Mouse (Mus musculus) forebrain, embryonic 15.5 days (tissue): ENCODE results near the gene Tmcc1. TPM values are rescaled to one million over a fixed set of nuclear protein-coding genes. Genes with fewer than 3 reads are reported as not detected.

Experiments used
- ATAC-seq: fragments of 200-750 bp; cut with Nextera tagmentation; replicated peaks from 2 replicates; pipeline ENCODE4 v1.8.0; 2017; ENCODE audit warnings: mild to moderate bottlenecking, moderate TSS enrichment, moderate library complexity
- H3K27ac ChIP-seq: fragments of 300-500 bp; sonication (generic); replicated peaks from 2 replicates; pipeline ENCODE4 v1.5.1; 2015; ENCODE audit warnings: mild to moderate bottlenecking, inconsistent platforms
- H3K27me3 ChIP-seq: fragments of 300-500 bp; sonication (generic); 2 replicates; pipeline ENCODE4 v1.6.1; 2015; ENCODE audit warnings: inconsistent platforms
- H3K36me3 ChIP-seq: fragments of 300-500 bp; sonication (generic); 2 replicates; pipeline ENCODE4 v1.6.1; 2015; ENCODE audit warnings: mild to moderate bottlenecking, inconsistent platforms
- H3K4me1 ChIP-seq: fragments of 300-500 bp; sonication (generic); 2 replicates; pipeline ENCODE4 v1.6.1; 2015; ENCODE audit warnings: inconsistent platforms
- H3K4me2 ChIP-seq: fragments of 300-500 bp; sonication (generic); replicated peaks from 2 replicates; pipeline ENCODE4 v1.6.1; 2015; ENCODE audit warnings: mild to moderate bottlenecking, inconsistent platforms
- H3K4me3 ChIP-seq: fragments of 300-500 bp; sonication (generic); 2 replicates; pipeline ENCODE4 v1.5.1; 2015; ENCODE audit warnings: mild to moderate bottlenecking, inconsistent platforms
- H3K9ac ChIP-seq: fragments of 300-500 bp; sonication (generic); replicated peaks from 2 replicates; pipeline ENCODE4 v1.6.1; 2015; ENCODE audit warnings: mild to moderate bottlenecking, inconsistent platforms
- H3K9me3 ChIP-seq: fragments of 300-500 bp; sonication (generic); 2 replicates; pipeline ENCODE4 v1.6.1; 2016; ENCODE audit warnings: inconsistent platforms
- WGBS: fragments of 180-500 bp; shearing (Covaris S2); methylation state at CpG from one replicate; pipeline ENCODE4 v1.1.7; 2015; ENCODE audit warnings: mixed read lengths; 5-methylcytosine and 5-hydroxymethylcytosine counted together
- polyA plus RNA-seq: library from polyadenylated mRNA; unstranded; fragments of >200 nt; fragmentation: Nextera tagmentation; extraction: Ambion mirVana; gene quantifications from 2 replicates; pipeline ENCODE4 v1.2.1, GENCODE M21; 2015

The Tmcc1 gene
- polyA plus RNA-seq, 1 experiment from 2014 or later, result 36.5 TPM

DNA sequence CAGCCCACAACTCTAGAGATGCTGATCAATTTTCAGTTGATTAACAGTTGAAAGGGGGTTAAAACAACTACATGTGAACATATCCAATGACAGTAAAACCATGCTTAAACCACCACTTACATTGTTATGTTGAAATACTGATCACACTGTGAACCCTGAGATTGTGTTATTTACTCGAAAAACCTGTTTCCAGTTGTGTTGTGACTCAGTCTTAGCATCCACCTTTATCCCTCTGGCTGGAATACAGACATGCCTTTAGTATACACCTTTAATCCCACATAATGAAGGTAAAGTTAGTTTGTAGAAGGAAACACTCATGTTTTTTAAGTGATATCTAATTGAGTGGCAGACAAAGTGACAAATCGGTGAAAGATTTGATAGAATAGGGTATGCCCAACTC lies 156.7 kb downstream of the Tmcc1 start:
- H3K4me1 ChIP-seq, result peaks cover 17% of the 10 kb centered on the region; the same call in 1 of the 2 replicates
- no peaks in the 10 kb centered on the region for H3K36me3 ChIP-seq
- H3K27me3 ChIP-seq, result no peaks in the 10 kb centered on the region
- no peak overlapping the region for H3K4me2 ChIP-seq
- H3K9me3 ChIP-seq, result no peaks in the 10 kb centered on the region
- ATAC-seq, result no peak
- H3K27ac ChIP-seq, result no peak overlapping the region
- H3K4me3 ChIP-seq, result no peak overlapping the region
- H3K9ac ChIP-seq, result no peak overlapping the region
- 93% methylated on average over 2 of the region's 2 CpGs for WGBS

DNA sequence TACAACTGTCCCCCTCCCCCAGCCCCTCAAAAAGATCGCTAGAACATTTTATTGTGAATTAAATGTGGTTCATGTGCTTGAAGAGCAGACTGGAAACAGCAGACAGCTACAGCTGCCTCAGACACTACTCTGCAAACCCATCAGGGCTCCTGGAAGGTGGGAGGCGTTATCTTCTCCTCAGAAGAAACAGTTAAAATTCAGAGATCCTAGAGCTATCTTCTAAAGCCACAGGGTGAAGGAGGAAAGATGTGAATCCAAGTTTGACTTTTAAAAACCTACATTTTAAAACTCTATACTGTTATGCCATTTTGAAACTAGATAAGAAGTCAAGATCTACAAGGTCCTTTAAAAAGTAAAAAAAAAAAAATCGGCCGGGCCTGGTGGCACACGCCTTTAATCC lies 162.2 kb downstream of the Tmcc1 start:
- Histone ChIP-seq H3K9ac (no peak overlapping the region), H3K4me2 (no peak overlapping the region), H3K4me3 (no peak overlapping the region), H3K27ac (no peak overlapping the region), H3K27me3 (no peaks in the 10 kb centered on the region), H3K4me1 (no peaks in the 10 kb centered on the region), H3K36me3 (no peaks in the 10 kb centered on the region), H3K9me3 (no peaks in the 10 kb centered on the region)
- ATAC-seq, result no peak
- WGBS, result 94% methylated on average over 5 of the region's 5 CpGs

DNA sequence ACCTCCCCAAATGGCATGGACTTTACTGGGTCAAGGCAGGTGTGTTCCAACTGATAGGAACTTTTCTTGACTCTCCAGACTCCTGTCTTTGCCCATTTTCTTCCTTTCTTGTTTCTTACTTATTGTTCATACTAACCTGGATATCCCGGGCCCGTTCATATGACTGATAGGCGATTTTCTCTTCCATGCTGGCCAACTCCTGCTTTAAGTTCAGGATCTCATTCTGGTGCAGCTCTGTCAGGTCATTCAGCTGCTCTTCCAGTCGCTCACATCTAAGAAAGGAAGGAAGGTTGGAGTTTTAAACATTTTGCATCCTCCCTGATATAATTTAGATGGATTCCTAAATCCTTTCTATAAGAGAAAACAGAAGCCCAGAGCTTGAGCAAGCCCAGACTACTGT lies 168.6 kb downstream of the Tmcc1 start:
- H3K9ac ChIP-seq, result no peak overlapping the region
- no peak for ATAC-seq
- no peaks in the 10 kb centered on the region for H3K27me3 ChIP-seq
- H3K4me3 ChIP-seq, result no peak overlapping the region
- no peak overlapping the region for H3K27ac ChIP-seq
- H3K4me2 ChIP-seq, result no peak overlapping the region
- H3K9me3 ChIP-seq, result peaks cover 8% of the 10 kb centered on the region
- peaks cover 34% of the 10 kb centered on the region for H3K36me3 ChIP-seq
- no peaks in the 10 kb centered on the region for H3K4me1 ChIP-seq
- 94% methylated on average over 4 of the region's 4 CpGs for WGBS

DNA sequence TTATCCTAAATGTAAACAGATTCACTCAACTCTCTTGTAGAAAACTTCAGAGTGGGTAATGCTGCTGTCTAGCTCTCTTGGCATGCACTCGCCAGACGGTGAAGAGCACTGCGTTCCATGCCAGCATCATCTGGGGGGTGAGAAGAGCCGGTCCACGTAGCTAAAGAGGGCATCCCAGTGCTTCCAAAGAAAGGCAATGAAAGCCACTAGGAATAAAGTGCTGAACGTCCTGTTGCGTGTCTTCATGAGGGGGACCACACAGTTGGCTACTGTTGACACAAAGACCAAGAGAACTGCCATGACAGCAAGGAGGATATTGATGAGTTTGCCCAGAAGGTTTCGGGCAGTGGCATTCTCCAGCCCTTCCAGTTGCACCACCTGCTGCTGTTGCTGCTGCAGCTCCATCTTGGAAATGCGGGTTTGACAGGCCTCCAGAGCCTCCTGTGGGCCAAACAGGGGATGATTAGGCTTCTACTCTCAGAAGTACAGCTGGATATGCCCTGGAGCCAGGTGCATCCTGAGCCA lies 171.3 kb downstream of the Tmcc1 start:
- Histone ChIP-seq H3K27ac (no peak overlapping the region), H3K36me3 (peaks cover 34% of the 10 kb centered on the region), H3K9ac (no peak overlapping the region), H3K4me2 (no peak overlapping the region), H3K9me3 (peaks cover 8% of the 10 kb centered on the region), H3K4me3 (no peak overlapping the region), H3K4me1 (no peaks in the 10 kb centered on the region), H3K27me3 (no peaks in the 10 kb centered on the region)
- ATAC-seq, result no peak
- 85% methylated on average over 9 of the region's 9 CpGs for WGBS

DNA sequence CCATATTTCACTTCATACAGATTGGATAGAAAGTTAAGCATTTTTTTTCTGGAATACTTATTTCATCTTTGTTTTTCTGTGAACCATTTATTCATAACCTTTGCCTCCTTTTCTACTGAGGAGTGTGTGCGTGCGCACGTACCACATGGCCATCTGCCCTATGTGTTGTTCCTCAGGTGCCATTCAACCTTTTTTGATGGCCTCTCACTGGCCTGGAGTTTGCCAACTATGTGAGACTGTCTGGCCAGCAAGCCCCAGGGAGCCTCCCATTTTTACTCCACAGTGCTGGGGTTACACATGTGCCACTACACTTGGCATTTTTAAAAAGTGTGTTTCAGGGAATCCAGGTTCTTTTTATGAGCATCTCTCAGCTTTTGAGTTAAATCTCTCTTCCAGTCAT lies 177.4 kb downstream of the Tmcc1 start:
- Histone ChIP-seq H3K4me3 (no peak overlapping the region), H3K27ac (no peak overlapping the region), H3K9me3 (no peaks in the 10 kb centered on the region), H3K27me3 (no peaks in the 10 kb centered on the region), H3K4me2 (no peak overlapping the region), H3K4me1 (no peaks in the 10 kb centered on the region), H3K9ac (no peak overlapping the region), H3K36me3 (peaks cover 9% of the 10 kb centered on the region; the same call in 1 of the 2 replicates)
- 90% methylated on average over 3 of the region's 3 CpGs for WGBS
- ATAC-seq, result no peak

DNA sequence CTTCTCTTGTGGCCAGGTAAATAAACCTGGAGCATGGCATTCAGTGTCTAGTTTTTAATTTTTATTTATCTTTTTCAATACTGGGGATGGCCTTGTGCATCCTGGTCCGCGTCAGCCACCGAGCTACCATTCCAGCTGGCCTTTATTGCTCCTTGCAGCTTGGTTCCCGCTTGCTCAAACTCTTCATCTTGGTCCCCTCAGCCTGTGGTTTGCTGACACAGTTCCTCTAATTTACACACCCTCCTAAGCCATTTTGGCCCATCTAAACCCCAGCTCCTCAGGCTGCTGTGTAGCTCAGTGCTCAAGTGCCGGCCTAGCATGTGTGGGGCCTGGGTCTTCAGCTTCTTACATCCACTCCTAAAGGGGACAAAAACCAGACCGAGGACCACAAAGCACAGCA lies 179.2 kb downstream of the Tmcc1 start:
- Histone ChIP-seq H3K9me3 (no peaks in the 10 kb centered on the region), H3K4me1 (no peaks in the 10 kb centered on the region), H3K4me3 (no peak overlapping the region), H3K9ac (no peak overlapping the region), H3K4me2 (no peak overlapping the region), H3K27ac (no peak overlapping the region), H3K27me3 (no peaks in the 10 kb centered on the region), H3K36me3 (no peaks in the 10 kb centered on the region)
- no peak for ATAC-seq
- WGBS, result 91% methylated on average over 6 of the region's 6 CpGs

DNA sequence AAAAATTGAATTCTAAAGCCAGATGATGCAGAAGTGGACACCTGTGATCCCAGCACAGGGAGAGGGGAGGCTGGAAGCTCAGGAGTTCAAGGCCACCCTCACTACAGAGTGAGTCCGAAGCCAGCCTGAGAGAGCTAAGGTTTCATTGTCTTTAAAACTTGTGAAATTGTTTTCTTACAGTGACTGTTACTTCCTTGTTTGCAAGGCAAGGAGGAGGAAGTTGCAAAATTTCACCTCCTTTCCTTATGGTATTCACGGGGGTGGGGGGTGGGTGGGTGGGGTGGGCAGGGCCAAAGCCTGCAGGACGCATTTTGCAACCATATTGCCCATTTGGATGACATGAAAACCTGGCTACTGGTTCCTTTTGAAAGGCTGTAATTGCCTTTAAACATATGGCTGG lies 179.6 kb downstream of the Tmcc1 start:
- H3K27me3 ChIP-seq, result no peaks in the 10 kb centered on the region

DNA sequence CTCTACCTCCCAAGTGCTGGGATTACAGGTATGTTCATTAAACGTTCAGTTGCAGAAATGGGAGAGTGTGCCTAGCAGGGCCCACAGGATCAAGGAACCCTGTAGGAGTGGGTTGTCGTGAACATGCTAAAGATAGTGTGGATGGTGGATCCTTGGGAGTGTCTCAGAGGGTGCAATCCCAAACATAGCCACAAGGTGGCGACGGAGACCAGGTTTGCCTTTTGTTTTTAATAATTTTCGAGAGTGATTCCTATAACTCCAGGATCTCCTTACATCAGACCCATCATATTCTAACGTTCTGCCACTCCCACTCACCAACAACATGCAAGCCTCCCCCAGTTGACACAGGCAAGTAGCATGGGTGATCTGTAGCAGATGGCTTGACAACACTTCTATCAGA lies 182.7 kb downstream of the Tmcc1 start:
- Histone ChIP-seq H3K4me1 (no peaks in the 10 kb centered on the region), H3K4me2 (no peak overlapping the region), H3K9me3 (no peaks in the 10 kb centered on the region), H3K27ac (no peak overlapping the region), H3K4me3 (no peak overlapping the region), H3K36me3 (no peaks in the 10 kb centered on the region), H3K27me3 (no peaks in the 10 kb centered on the region), H3K9ac (no peak overlapping the region)
- peak; percentile 66 for ATAC-seq
- WGBS, result 2% methylated on average over 6 of the region's 6 CpGs

More for the DNA sequence above, 179.6 kb downstream of the Tmcc1 start:
- Histone ChIP-seq H3K9me3 (no peaks in the 10 kb centered on the region), H3K9ac (no peak overlapping the region), H3K4me3 (no peak overlapping the region), H3K36me3 (no peaks in the 10 kb centered on the region), H3K4me1 (no peaks in the 10 kb centered on the region), H3K27ac (no peak overlapping the region), H3K4me2 (no peak overlapping the region)
- ATAC-seq, result no peak
- 84% methylated on average over 3 of the region's 3 CpGs for WGBS

DNA sequence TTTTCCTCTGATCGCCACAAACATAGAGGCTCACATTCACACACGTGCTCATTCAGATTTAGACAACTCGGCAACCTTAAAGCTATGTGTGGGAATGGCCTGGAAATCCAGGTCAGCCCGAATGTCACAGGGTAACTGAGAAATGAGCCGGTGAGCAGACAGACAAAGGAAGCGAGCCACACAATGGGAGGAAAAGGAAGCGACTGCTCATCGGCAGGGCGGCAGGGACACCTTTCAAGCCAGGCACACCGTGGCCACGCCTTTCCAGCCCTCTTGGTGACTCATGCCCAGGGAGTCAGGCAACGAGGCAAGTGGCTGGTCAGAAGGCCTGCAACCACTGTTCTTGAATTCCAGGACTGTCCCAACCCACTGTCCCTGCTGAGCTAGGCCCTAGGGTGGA lies 183.9 kb downstream of the Tmcc1 start:
- 49% methylated on average over 12 of the region's 12 CpGs for WGBS

GRCm38 (mm10) chr6:116007561-116008173 lies 185.6 kb downstream of the Tmcc1 start:
- H3K27me3 ChIP-seq, result no peaks in the 10 kb centered on the region
- no peaks in the 10 kb centered on the region for H3K9me3 ChIP-seq
- H3K27ac ChIP-seq, result no peak overlapping the region
- peak; percentile 45 for ATAC-seq
- no peak overlapping the region for H3K4me3 ChIP-seq
- no peaks in the 10 kb centered on the region for H3K4me1 ChIP-seq
- H3K4me2 ChIP-seq, result no peak overlapping the region
- H3K36me3 ChIP-seq, result no peaks in the 10 kb centered on the region
- WGBS, result 27% methylated on average over 9 of the region's 9 CpGs
- no peak overlapping the region for H3K9ac ChIP-seq

More for the DNA sequence above, 183.9 kb downstream of the Tmcc1 start:
- Histone ChIP-seq H3K36me3 (no peaks in the 10 kb centered on the region), H3K27me3 (no peaks in the 10 kb centered on the region), H3K4me1 (no peaks in the 10 kb centered on the region), H3K27ac (no peak overlapping the region), H3K9me3 (no peaks in the 10 kb centered on the region), H3K4me3 (no peak overlapping the region), H3K9ac (no peak overlapping the region), H3K4me2 (no peak overlapping the region)
- ATAC-seq, result no peak

GRCm38 (mm10) chr6:116006731-116007130 lies 186.6 kb downstream of the Tmcc1 start:
- H3K9me3 ChIP-seq, result no peaks in the 10 kb centered on the region
- H3K36me3 ChIP-seq, result no peaks in the 10 kb centered on the region
- no peaks in the 10 kb centered on the region for H3K4me1 ChIP-seq
- WGBS, result 49% methylated on average over 9 of the region's 9 CpGs
- H3K4me3 ChIP-seq, result no peak overlapping the region
- no peaks in the 10 kb centered on the region for H3K27me3 ChIP-seq
- no peak overlapping the region for H3K9ac ChIP-seq
- no peak overlapping the region for H3K4me2 ChIP-seq
- ATAC-seq, result no peak
- H3K27ac ChIP-seq, result no peak overlapping the region

- no peak overlapping the region for H3K4me3 ChIP-seq
- no peaks in the 10 kb centered on the region for H3K36me3 ChIP-seq
- no peaks in the 10 kb centered on the region for H3K27me3 ChIP-seq
- H3K9ac ChIP-seq, result no peak overlapping the region
- no peak for ATAC-seq
- H3K4me1 ChIP-seq, result no peaks in the 10 kb centered on the region
- no peak overlapping the region for H3K4me2 ChIP-seq
- H3K27ac ChIP-seq, result no peak overlapping the region
- 78% methylated on average over 4 of the region's 4 CpGs for WGBS
- no peaks in the 10 kb centered on the region for H3K9me3 ChIP-seq
Measured at GRCm38 (mm10) chr6:116005959-116006288, 187.4 kb downstream of the Tmcc1 start.

DNA sequence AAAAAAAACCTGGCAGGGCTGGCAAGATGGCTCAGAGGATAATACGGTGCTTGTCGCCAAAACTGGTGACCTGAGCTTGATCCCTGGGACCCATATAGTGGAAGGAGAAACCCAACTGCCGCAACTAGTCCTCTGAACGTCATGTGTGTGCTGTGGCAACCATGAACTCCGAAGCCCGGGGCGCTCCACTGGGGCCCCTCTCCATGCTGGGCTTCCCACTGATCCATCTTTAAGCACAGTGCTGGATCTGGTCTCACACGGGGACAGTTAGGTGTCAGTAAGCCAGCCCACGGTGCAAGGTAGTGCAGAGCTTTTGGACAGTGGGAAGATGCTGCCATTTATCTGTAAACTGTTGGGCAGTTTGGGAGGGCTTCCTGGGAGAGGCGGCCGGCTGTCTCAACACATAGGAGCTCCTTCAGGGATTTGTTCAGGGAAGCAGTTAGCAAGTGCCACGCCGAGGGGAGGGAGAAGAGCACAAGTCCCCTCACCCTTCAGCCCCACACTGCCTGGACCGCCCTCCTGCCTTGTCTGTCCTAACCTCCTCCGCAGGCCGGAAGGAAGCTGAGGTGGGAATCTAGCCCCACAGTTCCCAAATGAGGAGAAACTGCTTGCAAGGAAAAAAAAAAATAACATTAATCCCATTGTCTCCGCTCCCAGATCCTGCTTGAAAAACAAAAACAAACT lies 187.9 kb downstream of the Tmcc1 start:
- H3K4me1 ChIP-seq, result no peaks in the 10 kb centered on the region
- H3K9me3 ChIP-seq, result no peaks in the 10 kb centered on the region
- no peaks in the 10 kb centered on the region for H3K36me3 ChIP-seq
- H3K4me3 ChIP-seq, result no peak overlapping the region
- WGBS, result 72% methylated on average over 17 of the region's 17 CpGs
- H3K27me3 ChIP-seq, result no peaks in the 10 kb centered on the region
- H3K9ac ChIP-seq, result no peak overlapping the region
- no peak overlapping the region for H3K27ac ChIP-seq
- ATAC-seq, result no peak
- no peak overlapping the region for H3K4me2 ChIP-seq
